Mouse (Mus musculus): Measurements from ENCODE around the gene Wscd2. TPM values are rescaled to one million over a fixed set of nuclear protein-coding genes. Genes with fewer than 3 reads are reported as not detected.

Wscd2 gene
- polyA plus RNA-seq, 1 experiment from 2014 or later: 4.0 TPM

DNA sequence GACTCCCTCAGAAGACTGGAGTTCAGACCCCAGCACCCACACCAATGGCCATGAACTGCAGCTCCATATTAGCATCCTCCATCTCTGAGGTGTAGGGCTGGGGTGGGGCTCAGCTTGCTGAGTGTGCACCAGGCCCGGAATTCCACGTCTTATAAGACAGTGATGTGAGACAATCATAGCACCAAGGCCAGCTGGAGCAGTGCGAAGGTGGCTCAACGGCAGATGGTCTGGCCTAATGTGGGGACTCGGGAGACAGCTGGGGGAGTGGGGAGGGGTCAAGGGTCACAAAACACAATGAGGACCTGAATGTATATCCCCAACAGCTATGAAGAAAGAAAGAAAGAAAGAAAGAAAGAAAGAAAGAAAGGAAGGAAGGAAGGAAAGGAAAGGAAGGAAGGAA lies 9.7 kb upstream of the Wscd2 start:
- Histone ChIP-seq H3K9ac (no peak overlapping the region), H3K27me3 (replicated peaks) (0 out of 2 replicates have a peak, but pooled peaks cover 2% of the 10 kb centered on the region), H3K4me3 (no peak overlapping the region), H3K9me3 (no peaks in the 10 kb centered on the region), H3K4me2 (no peak overlapping the region), H3K4me1 (peaks cover 23% of the 10 kb centered on the region), H3K36me3 (no peaks in the 10 kb centered on the region), H3K27ac (replicated peaks) (no peak overlapping the region)
- no peak for ATAC-seq (ENCODE audit: extremely low read depth, insufficient number of reproducible peaks, low FRiP score, low TSS enrichment)
- 77% methylated on average over 5 of the region's 5 CpGs for WGBS

DNA sequence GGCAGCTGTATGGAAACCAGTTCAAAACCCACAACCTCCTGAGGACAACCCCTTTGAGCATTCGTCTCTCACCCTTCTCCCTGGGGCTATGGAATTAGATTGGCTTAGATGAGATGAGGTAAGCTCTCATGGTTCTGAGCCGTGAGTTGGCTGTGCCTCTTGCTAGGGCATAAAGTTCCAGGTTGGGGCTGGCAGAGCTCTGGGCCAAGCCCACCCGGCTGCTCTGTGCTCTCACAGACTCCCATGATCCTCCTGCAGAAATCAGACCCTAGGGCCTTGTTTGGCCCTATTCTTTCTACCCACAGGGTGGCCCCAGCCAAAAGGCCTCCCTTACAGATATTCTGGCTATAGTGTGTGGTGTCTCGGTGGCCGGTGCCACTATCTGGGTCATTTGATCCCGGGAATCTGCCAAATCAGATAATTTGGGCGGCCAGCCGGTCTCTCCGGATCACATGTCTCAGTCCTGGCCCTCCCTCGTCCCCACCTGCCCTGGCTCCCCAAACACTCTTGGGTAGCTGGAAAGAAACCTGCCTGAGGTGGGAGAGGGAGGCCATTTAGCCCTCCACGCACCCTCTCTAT lies 4.5 kb upstream of the Wscd2 start:
- Histone ChIP-seq H3K4me1 (peaks cover 15% of the 10 kb centered on the region), H3K27me3 (replicated peaks) (peaks cover 13% of the 10 kb centered on the region), H3K9me3 (no peaks in the 10 kb centered on the region), H3K9ac (no peak overlapping the region), H3K4me2 (no peak overlapping the region), H3K4me3 (no peak overlapping the region), H3K27ac (replicated peaks) (no peak overlapping the region), H3K36me3 (no peaks in the 10 kb centered on the region)
- no peak for ATAC-seq (ENCODE audit: extremely low read depth, insufficient number of reproducible peaks, low FRiP score, low TSS enrichment)
- 52% methylated on average over 11 of the region's 11 CpGs for WGBS

DNA sequence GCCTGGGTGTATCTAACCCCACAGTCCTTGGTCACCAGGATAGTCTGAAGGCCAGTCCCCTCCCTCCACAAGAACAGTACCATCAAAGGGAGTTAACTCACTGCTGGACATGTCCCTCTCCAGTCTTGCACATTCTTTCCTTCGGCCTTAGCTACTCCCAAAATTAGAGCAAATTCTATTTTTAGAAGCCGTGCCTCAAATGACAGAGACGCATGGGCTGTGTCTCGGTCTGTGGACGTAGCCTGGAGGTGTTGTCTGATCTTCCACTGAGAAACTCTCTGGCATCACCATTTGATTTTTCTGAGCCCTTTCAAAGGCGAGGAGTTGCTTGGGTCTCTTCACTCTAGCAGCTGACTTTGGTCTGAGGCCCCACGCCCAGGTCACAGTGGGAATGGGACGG lies 2.3 kb upstream of the Wscd2 start:
- Histone ChIP-seq H3K27me3 (replicated peaks) (peaks cover 33% of the 10 kb centered on the region), H3K9me3 (no peaks in the 10 kb centered on the region), H3K4me1 (peaks cover 30% of the 10 kb centered on the region), H3K4me3 (no peak overlapping the region), H3K36me3 (no peaks in the 10 kb centered on the region), H3K4me2 (no peak overlapping the region), H3K27ac (replicated peaks) (peak overlapping the region; percentile 81), H3K9ac (peak overlapping the region; percentile 28; the same call in 1 of the 2 replicates)
- WGBS: 25% methylated on average over 8 of the region's 8 CpGs
- ATAC-seq (ENCODE audit: extremely low read depth, insufficient number of reproducible peaks, low FRiP score, low TSS enrichment): no peak

DNA sequence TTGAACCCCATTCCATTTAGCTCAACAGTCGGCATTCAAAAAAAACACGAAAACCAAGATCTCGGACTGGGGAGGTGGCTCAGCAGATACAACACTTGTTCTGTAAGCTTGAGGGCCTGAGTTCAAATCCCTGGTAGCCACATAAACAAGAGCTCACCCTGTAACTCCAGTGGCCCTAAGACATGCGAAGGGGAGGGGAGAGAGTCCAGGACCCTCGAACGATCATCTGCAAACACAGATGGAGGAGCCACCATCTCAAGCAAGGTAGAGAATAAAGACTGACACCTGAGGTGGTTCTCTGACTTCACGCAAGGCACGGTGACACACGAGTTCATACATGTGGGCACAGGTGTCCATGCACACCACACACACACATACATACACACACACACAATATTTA lies 516 bp upstream of the Wscd2 start:
- Histone ChIP-seq H3K36me3 (no peaks in the 10 kb centered on the region), H3K4me1 (peaks cover 30% of the 10 kb centered on the region), H3K4me2 (no peak overlapping the region), H3K27me3 (replicated peaks) (peaks cover 48% of the 10 kb centered on the region), H3K9me3 (no peaks in the 10 kb centered on the region), H3K4me3 (no peak overlapping the region), H3K27ac (replicated peaks) (no peak overlapping the region), H3K9ac (no peak overlapping the region)
- ATAC-seq (ENCODE audit: extremely low read depth, insufficient number of reproducible peaks, low FRiP score, low TSS enrichment): no peak
- WGBS: 84% methylated on average over 9 of the region's 9 CpGs

DNA sequence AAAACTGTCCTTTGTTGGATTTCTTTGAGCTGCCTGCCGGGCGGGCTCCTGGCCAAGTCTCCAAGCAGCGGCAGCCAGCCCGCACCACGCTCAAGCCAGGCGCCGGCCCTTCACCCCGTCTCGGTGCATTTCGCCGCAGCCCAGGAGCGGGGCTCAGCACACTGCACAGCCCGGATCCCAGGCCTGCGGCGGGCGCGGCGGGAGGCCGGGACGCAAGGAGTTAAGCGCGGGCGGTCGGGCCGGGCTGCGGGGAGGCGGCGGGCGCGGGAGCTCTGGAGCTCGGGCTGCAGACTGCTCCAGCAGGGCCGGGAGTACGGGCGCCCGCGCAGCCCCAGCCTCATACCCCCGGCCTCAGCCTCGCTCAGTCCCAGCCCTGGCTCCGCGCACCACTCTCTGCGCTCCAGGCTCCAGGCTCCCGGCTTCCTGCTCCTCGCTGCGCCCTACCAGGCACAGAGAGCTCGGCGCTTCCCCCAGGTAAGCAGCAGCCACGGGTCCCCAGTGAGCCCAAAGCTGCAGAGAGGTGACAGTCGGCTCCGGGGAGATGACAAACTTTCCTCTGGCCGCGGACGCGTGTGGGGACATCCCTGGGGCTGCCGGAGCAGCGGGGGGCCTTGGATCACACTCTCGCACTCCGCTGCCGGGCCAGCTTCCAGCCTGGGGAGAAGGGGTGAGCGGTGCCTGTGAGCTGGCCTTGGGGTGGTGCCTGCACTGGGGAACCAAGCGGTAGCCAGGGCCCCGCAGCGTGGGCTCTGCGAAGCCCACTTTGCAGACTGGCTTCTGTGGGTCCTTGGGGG lies 531 bp downstream of the Wscd2 start:
- peak overlapping the region; percentile 54 for H3K4me3 ChIP-seq
- 1% methylated on average over 51 of the region's 63 CpGs for WGBS

DNA sequence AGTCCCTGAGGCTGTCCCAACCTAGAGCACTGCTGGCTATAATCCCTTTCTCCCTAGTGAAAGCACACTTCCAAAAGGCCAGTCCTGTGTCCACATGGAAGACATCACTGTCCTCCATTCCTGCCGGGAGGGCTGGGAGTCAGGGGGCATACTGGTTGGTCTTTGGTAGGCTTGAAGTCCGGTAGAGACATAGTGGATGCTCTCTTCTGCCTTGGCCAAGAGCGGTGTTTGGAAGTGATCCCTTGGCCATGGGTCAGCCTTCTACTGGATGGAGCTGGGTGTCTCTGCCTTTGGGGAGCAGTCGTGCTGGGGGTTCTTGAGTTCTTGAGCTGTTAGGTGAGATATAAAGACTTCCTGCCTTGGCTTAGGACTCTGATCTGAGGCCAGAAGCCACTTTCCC lies 1.4 kb downstream of the Wscd2 start:
- H3K9ac ChIP-seq: peak overlapping the region; percentile 78
- no peaks in the 10 kb centered on the region for H3K9me3 ChIP-seq
- H3K27ac ChIP-seq (replicated peaks): no peak overlapping the region
- H3K4me2 ChIP-seq: peak overlapping the region; percentile 70
- peak overlapping the region; percentile 54 for H3K4me3 ChIP-seq
- H3K4me1 ChIP-seq: peaks cover 30% of the 10 kb centered on the region
- H3K27me3 ChIP-seq (replicated peaks): peaks cover 49% of the 10 kb centered on the region
- ATAC-seq (ENCODE audit: extremely low read depth, insufficient number of reproducible peaks, low FRiP score, low TSS enrichment): no peak
- 68% methylated on average over 4 of the region's 4 CpGs for WGBS
- no peaks in the 10 kb centered on the region for H3K36me3 ChIP-seq

More for the DNA sequence above, 531 bp downstream of the Wscd2 start:
- Histone ChIP-seq H3K27me3 (replicated peaks) (peaks cover 49% of the 10 kb centered on the region), H3K9me3 (no peaks in the 10 kb centered on the region), H3K27ac (replicated peaks) (peak overlapping the region; percentile 55), H3K4me1 (peaks cover 30% of the 10 kb centered on the region), H3K9ac (peak overlapping the region; percentile 78), H3K36me3 (no peaks in the 10 kb centered on the region), H3K4me2 (peak overlapping the region; percentile 70)
- ATAC-seq (ENCODE audit: extremely low read depth, insufficient number of reproducible peaks, low FRiP score, low TSS enrichment): no peak; the same call in 1 of the 2 replicates

DNA sequence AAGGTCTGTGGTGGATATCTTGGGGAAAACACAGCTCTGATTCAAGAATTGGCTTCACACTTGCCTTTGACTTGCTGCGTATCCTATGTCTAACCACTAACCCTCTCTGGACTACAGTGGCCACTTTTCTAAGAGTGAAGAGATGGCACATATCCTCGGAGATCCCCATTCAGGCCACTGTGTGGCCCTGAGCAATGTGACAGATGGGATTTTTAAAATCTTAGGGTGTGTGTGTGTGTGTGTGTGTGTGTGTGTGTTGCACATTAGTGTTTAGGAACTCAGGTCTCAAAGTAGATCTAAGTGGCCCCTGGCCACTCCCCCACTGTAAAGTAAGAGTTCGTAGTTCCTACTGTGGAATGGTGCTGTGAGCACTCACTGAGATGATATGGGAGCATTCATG lies 1.9 kb downstream of the Wscd2 start:
- H3K4me1 ChIP-seq: peaks cover 30% of the 10 kb centered on the region
- peak overlapping the region; percentile 54; the same call in 1 of the 2 replicates for H3K4me3 ChIP-seq

DNA sequence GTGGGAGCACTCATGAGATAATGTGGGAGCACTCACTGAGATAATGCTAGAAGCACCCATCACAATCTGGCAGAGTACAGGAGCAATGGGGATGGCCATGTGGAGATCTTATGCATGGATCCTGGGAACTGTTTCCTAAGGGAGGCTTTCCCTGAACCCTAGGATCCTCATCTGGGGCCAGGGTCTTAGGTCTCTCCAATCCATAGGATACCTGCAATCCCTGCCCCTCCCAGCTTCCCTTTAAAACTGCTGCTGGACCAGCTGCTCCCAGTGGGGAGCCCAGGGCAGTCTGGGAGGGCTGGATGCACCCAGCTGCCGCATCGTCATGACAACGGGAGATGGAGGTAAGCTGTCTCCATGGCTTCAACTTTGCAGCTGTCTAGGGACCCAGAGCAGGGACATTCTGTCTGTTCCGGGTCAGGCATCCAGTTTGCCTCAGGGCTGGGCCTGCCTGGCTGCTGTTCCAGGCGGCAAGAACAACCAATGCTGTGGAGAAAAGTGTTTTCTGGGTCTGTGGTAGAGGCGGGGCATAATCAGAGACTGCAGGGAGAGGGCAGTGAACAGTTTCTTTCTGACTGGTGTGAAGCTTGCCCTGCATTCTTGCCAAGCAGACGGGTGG lies 2.4 kb downstream of the Wscd2 start:
- Histone ChIP-seq H3K4me1 (peaks cover 27% of the 10 kb centered on the region), H3K36me3 (no peaks in the 10 kb centered on the region), H3K4me2 (no peak overlapping the region), H3K9me3 (no peaks in the 10 kb centered on the region), H3K9ac (no peak overlapping the region), H3K4me3 (no peak overlapping the region), H3K27me3 (replicated peaks) (peaks cover 50% of the 10 kb centered on the region), H3K27ac (replicated peaks) (no peak overlapping the region)
- WGBS: 27% methylated on average over 7 of the region's 7 CpGs
- ATAC-seq (ENCODE audit: extremely low read depth, insufficient number of reproducible peaks, low FRiP score, low TSS enrichment): no peak

More for the DNA sequence above, 1.9 kb downstream of the Wscd2 start:
- Histone ChIP-seq H3K27ac (replicated peaks) (no peak overlapping the region), H3K4me2 (peak overlapping the region; percentile 70), H3K9ac (0 out of 2 replicates have a peak overlapping the region, but pooled peaks have one; percentile 5), H3K36me3 (no peaks in the 10 kb centered on the region), H3K27me3 (replicated peaks) (peaks cover 49% of the 10 kb centered on the region), H3K9me3 (no peaks in the 10 kb centered on the region)
- no peak for ATAC-seq (ENCODE audit: extremely low read depth, insufficient number of reproducible peaks, low FRiP score, low TSS enrichment)
- 79% methylated on average over 3 of the region's 3 CpGs for WGBS

DNA sequence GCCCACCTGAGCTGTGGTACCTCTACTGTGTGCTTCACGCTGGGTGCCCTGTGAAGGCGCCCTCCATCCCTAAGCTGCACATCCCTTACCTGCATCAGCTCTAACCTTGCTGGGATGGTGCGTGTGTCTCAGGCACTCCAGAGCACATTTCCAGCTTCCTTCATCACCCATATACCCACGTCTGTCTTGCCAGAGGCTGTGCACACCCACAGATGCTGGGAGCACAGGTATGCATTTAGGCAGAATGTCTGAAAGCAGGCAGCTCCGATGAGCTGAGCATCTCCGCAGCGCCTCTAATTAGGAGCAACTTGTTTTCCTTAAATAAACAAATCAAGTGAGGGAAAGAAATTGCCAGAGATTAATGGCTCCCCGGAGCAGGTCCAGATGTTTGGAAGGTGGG lies 3.9 kb downstream of the Wscd2 start:
- Histone ChIP-seq H3K9ac (no peak overlapping the region), H3K4me2 (no peak overlapping the region), H3K27me3 (replicated peaks) (peaks cover 50% of the 10 kb centered on the region), H3K36me3 (no peaks in the 10 kb centered on the region), H3K9me3 (no peaks in the 10 kb centered on the region), H3K4me3 (no peak overlapping the region), H3K4me1 (peaks cover 17% of the 10 kb centered on the region), H3K27ac (replicated peaks) (no peak overlapping the region)
- ATAC-seq (ENCODE audit: extremely low read depth, insufficient number of reproducible peaks, low FRiP score, low TSS enrichment): no peak
- WGBS: 73% methylated on average over 8 of the region's 8 CpGs

DNA sequence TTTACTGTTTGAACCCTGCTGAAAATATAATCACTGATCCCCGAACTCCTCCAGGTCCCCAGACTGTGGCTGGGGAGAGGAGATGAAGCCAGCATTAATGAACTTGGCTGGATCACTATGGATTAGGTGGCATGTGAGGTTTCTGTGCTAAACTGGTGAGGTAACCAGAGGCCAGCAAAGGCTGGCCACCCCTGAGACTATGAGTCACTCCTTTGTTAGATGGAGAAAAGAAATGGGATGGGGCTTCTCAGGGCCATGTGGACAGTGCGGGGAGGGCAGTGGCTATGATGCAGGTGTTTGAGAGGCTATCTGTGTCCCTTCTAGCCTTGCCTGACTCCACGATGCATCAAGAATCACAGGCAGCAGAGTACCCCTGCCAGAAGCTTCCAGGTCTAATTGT lies 6.8 kb downstream of the Wscd2 start:
- H3K36me3 ChIP-seq: no peaks in the 10 kb centered on the region
- WGBS: 61% methylated on average over 3 of the region's 3 CpGs
- no peak for ATAC-seq (ENCODE audit: extremely low read depth, insufficient number of reproducible peaks, low FRiP score, low TSS enrichment)
- H3K9ac ChIP-seq: no peak overlapping the region
- H3K4me1 ChIP-seq: peaks cover 17% of the 10 kb centered on the region
- H3K27ac ChIP-seq (replicated peaks): no peak overlapping the region
- no peak overlapping the region for H3K4me3 ChIP-seq
- H3K27me3 ChIP-seq (replicated peaks): peaks cover 31% of the 10 kb centered on the region; the same call in 1 of the 2 replicates
- H3K9me3 ChIP-seq: no peaks in the 10 kb centered on the region
- no peak overlapping the region for H3K4me2 ChIP-seq

DNA sequence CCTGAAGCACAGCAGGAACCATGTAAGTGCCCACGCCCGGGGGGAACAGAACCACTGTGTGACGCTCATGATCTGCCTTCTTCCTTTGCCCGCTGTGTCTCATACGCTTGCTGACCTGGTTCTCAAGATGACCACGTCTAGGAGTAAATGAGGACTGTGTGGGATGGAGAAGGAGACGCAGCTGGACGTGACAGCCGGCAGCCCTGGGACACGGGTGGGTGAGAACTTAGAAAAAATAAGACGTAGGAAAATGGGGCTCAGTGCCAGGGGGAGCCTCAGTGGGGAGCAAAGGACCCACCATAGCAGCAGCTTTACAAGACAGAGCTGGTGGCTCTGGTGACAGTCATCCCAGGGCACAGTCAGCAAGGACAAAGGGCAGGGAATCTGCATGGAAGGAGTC lies 9.3 kb downstream of the Wscd2 start:
- ATAC-seq (ENCODE audit: extremely low read depth, insufficient number of reproducible peaks, low FRiP score, low TSS enrichment): no peak
- H3K4me3 ChIP-seq: no peak overlapping the region
- WGBS: 83% methylated on average over 11 of the region's 11 CpGs

More for the DNA sequence above, 9.3 kb downstream of the Wscd2 start:
- H3K27ac ChIP-seq (replicated peaks): no peak overlapping the region
- no peaks in the 10 kb centered on the region for H3K9me3 ChIP-seq
- peaks cover 32% of the 10 kb centered on the region for H3K4me1 ChIP-seq
- H3K36me3 ChIP-seq: no peaks in the 10 kb centered on the region
- peaks cover 6% of the 10 kb centered on the region; the same call in 1 of the 2 replicates for H3K27me3 ChIP-seq (replicated peaks)
- no peak overlapping the region for H3K4me2 ChIP-seq
- H3K9ac ChIP-seq: no peak overlapping the region

All from heart, embryonic 13.5 days (tissue).